Mouse (Mus musculus): ENCODE results near the gene 2510009E07Rik.

The 2510009E07Rik gene

DNA sequence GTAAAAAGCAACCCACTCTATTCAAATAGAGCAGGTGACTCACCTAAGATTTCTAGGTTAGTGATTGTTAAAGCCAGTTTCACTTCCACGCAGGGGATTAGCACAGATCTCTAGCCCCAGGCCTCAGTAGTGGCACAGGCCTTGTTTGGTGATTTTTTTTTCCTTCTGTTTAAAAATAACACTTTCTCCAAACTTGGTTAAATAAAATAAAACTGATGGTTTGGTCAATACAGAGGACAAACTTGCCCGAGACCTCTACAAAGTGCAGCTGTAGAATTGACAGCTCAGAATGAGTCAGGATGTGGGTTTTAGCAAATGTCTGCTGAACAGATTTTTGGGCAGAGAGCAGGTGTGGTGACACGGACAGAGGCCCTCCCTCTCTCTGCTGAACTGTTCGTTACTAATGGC is 62.6 kb downstream of the 2510009E07Rik start:
- no peak for DNase-seq

DNA sequence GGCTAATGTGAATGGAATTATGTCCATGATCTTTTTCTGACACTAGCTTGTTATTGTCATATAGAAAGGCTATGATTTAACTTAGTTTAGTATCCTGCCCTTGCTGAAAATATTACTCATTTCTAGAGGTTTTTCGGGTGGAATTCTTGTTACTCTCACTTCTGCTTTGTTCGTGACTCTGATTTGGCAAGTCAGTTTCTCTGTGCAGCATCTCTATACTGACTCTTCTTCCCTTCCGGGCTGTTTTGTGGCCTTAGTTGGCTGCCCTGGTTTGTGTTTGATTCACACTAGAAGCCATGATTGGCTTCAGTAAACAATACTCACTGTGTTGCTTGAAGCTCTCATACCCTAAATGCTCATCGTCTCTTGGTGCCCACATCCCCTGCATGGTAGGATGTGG is 63.9 kb downstream of the 2510009E07Rik start:
- DNase-seq: no peak

DNA sequence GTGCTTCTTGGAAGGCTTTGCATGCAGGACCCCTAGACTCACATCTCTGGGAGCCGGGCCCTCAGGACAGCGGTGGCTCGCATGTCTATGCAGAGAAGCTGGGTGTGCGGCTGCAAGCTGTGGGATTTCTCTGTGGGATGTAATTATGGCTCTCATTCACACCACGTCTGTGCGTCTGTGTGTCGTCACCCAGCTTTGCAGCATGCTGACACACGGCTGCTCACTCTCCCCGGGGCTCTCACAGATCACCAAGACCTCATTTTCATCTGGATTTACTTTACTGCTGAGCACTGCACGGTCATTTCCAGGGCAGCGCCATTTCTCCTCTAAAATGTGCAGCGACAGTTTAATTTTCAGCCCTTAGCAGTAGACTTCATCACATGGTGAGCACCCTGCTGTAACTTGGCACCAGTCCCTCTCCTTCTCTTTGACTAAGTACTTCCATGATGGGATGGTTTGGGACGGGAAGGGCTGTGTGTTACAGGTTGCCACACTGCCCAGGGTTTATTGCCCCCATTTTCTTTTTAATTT is 66.3 kb downstream of the 2510009E07Rik start:
- DNase-seq: no peak

DNA sequence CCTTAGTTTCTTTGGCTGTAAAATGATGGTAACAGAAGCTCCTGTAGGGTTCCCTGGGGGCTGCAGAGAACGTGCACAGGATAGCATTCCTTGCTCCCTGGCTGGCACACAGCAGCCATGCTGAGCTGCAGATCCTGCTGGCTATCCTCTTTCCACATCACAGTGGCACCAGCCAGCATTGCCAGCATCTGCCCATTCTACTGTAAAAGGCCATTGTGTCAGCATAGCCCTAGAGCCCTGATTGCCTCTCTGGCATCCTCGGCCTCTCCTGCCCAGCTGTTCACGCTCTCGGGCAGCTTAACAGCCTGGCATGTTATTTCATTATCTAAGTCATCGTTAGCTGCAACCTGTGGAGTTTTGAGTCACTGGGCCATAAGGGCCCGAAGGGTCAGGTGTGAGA is 67.2 kb downstream of the 2510009E07Rik start:
- DNase-seq: no peak

DNA sequence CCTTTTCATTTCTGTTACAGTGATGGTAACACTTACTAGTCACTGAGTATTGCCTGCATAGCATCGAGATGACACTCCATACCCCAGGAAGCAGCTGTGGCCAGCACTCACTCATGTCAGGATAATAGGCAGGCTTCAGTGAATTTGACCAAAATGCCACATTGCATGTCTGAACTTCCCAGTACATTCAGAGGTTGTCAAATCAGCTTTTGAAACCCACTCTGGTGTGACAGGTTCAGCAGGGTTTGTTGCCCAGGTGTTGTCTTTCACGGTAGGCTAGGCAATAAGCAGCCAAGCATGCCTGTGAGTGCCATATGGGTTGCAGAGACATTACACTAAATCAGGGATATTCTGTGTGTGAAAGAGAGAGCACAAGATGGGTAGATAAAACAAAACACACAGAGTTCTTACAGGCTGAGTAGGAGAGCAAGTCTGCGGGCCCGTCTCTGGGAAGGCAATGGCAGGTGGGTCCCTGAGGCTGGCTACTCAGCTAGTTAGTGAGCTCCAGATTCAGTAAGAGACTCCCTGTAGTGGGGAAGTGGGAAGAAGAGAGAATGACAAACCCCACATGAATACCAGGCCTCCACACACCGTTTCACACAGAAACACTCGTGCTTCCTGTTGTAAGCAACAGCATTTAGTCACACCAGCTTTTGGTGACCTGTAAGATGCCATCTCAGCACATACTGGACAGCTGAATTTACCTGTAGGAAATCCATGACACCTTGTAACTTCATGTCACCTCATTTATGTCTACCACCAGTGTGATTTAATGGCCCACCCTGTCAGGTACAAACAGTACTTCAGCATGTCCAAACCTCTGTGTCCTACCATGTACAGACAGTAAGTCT is 68.5 kb downstream of the 2510009E07Rik start:
- no peak for DNase-seq

DNA sequence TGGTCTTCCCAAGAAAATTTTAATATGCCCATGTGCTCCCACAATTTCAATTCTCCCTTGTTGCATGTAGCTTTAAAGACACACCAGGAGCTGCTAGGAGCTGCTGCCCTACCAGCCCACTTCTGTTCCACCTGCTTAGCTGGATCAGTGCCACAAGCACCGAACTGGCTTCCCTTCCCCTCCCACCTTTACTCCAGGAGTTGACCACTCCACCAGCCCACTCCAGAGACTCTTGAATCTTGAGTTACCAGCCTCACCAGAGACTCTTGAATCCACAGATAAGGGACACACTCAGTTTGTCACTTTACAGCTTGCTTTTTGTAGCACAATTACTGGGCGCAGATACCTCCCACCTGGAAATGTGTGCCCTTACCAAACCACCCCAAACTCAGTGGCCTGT is 73.8 kb downstream of the 2510009E07Rik start:
- DNase-seq: peak; percentile 55

DNA sequence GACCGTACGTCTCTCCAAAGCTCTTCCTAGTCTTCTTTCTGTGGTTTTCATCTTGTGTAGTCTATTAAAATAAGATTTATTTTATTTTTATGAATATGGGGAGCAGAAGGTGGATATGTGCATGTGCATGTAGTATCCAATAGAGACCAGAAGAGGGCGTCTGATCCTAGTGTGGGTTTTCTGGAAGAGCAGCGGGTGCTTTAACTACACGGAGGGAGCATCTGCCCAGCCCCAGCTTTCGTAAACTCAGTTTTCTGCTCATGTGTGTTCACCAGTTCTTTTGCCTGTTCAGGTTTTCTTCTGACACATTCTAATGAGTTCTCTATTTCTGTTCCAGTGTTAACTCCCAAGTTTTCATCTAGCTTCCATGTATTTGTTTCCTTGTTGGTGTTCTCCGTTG is 78.7 kb downstream of the 2510009E07Rik start:
- peak; percentile 80 for DNase-seq

DNA sequence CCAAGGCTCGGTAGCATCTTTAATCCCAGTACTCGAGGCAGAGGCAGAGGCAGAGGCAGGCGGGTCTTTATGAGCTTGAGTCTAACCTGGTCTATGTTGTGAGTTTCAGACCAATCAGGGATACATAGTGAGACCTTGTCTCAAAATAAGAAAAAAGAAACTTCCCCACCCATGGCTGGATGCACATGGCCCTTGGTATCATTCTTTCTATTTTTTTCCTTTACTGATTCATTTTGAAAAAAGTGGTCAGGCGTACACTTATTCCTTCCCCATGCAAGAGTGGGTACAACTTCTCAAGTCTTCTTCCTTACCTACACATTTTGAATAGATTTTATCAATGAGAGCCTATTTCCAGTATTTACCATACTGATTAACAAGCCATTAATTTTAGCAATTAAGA is 84.0 kb downstream of the 2510009E07Rik start:
- DNase-seq: no peak

DNA sequence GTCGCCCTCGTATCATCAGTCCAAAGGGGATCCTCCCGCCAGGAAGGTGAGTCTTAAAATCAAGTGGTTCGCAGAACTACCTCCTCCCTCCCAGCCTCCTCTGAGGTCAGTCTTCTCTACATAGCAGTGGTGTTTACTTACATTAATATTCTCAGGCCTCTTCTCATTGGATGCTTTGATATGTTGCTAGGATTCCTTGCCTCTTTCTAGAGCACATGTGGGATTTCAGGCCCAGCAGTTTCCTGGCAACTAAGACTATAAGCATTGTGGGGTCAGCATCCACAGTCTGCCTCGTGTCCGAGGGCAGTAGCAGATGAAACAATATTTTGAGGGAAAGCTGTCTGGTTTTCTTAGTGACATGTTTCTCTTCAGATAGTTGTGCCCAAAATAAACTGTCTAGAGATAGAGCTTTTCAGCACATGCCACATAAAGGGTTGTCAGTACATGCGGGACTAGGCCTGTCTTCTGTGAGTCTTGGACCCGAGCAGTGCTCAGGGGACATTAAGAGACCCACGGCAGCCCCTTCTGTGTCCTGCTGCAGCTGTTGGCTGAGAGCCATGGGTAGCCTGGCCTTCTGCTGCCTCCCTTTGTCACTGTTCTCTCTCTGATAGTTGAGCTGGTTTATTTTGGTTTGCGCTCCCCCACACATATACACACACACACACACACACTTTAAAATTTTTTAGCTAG is 86.1 kb downstream of the 2510009E07Rik start:
- DNase-seq: no peak

DNA sequence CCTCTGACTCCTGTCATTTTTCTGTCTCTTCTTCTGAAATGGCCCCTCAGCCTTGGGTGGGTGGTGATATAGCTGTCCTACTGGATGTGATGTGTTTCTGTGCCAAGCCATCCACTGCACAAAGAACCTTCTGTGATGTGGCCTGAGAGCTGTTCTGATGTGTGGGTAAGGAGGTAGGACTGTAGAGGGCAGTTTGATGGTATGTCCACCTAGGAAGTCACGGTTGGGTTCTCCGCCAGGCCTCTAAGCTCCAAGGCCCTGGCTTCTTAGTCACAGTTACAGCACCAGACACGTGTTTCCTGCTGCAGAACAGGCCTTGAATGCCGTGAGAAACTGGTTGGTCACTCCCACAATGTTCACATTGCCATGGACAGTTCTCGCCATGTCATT is 86.8 kb downstream of the 2510009E07Rik start:
- DNase-seq: no peak

DNA sequence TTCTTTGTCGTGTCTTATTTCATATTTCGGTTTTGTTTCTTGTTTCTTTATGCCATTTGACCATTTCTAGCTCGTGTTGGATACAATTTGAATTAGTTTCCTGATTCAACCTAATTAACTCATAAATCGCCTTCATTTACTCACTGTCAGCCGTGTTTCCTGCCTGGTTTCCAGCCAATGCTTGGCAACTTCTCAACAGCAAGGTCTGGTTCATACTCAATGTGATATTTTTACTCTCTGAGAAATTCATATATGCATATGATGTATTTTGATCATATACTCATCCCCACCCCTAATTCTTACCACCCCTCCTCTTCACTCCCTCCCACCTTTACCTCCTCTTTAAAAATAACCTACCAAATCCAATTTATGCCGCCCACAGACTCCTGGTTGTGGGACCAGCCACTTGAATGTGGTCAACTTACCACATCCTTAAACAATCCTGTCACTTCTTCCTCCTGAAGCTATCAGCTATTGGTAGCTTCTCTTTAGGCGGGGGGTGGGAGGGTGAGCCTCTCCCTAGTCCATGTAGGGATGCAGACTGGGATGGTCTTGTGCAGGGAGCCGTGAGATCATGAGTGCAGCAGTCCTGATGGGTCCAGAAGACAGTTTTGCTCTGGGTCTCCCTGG is 87.3 kb downstream of the 2510009E07Rik start:
- DNase-seq: no peak

DNA sequence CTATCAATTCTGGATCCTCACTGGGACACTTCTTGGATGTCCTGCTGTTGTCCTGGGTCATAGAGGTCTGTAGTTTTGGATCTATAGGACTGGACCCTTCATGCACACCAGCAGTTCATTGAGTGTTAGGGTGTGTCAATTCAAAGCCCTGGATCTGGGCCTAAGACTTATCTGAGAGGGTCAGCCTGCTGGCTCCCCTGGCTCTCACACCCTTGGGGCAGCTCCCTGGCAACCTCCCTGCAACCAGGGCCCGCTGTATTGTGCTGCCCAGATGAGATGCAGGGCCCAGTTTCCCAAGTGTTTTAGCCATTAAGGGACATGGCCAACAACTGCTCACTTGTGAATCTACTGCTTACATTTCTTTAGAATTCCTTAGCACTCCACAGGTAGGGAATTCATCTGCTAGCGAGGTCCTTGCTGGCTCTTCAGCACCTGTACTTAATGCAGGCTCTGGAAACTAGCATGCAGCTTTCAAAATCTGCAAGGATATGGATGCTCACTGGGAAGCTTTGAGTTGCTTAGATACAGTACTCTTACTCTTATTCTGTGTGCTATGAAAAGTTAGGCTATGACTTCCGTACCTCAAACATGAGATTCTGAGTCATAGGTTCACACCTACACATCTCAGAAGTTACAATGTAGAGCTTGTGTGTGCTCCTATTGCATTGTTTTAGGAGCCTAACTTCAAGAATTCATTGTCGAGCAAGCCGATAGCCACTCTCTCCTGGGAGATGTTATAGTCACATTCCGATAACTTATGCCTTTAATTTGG is 88.0 kb downstream of the 2510009E07Rik start:
- no peak for DNase-seq

DNA sequence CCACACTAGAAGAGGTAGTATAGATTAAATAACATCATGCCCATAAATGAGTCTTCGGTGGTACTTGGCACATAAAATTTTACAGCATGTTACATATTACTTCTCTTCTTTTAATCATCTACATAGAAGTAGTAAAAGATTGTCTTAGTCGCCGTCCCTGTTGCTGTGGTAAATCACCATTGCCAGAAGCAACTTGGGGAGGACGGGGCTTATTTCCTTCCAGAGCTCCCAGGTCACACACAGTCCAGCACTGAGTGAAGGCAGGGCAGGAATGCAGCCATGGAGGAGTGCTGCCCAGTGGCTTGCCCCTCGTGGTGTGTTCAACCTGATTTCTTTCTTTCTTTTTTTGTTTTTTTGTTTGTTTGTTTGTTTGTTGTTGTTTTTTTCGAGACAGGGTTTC is 90.1 kb downstream of the 2510009E07Rik start:
- DNase-seq: no peak
